9 mouse cellular contexts compared by ENCODE assay signal in the genomic region with DNA sequence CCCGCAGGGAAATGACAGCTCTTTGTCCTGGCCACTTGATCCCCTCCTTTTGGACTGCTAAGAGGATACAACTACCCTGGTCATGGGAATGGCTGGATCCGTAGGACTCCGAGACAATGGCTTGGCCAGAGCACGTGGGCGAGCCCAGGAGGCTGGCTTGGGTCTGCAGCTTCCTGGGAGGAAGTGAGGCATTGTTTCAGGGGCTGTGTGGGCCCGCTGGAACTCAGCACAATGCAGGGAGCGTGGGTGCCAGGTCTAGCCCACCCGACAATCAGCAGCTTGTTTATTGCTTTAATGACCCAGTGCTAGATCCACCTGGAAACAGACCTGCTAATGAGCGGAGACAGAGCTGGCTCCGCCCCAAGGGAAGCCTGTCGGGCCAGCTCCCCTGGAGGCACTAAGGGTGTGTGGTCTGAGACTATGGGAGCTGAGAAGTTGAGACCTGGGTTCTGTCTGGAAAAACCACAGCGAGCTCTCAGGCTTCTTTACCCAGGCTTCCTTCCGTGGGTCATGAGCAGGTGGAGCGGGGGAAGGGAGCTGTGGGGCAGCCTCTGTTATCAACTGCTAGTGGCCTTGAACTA. TPM values are rescaled to one million over a fixed set of nuclear protein-coding genes. Genes with fewer than 3 reads are reported as not detected.
DNase-seq lines count a peak whose midpoint lies in the region; ATAC-seq and TF ChIP-seq lines count a peak whose summit lies in the region.
"Had no signal": no experiment of that assay in that cellular context is flagged by ENCODE, and none has a peak within 500 bp of the region (broad histone marks: within the 10 kb centered on the region; RNA-seq: fewer than 3 reads in every experiment).

No protein-coding gene starts in this region.

- H3K9ac ChIP-seq in embryonic facial prominence, embryonic 11.5 days (replicated peaks; ENCODE audit: low read length): peak overlapping the region; percentile 30; the same call in 1 of the 2 replicates
- H3K9ac ChIP-seq in limb, embryonic 15.5 days: no peak overlapping the region

- H3K4me2 ChIP-seq in embryonic facial prominence, embryonic 11.5 days (ENCODE audit: low read depth, low read length): no peak overlapping the region
- H3K4me2 ChIP-seq in limb, embryonic 15.5 days: no peak overlapping the region

- peak overlapping the region; percentile 17 for H3K4me3 ChIP-seq in gastrocnemius, adult 2 months
- H3K4me3 ChIP-seq in embryonic facial prominence, embryonic 11.5 days (ENCODE audit: low read depth, low read length): no peak overlapping the region
- H3K4me3 ChIP-seq in limb, embryonic 15.5 days: no peak overlapping the region
- peak overlapping the region; percentile 38 for H3K4me3 ChIP-seq in small intestine, adult 2 months (ENCODE audit: low read depth, low read length)

- intact Hi-C loops in gastrocnemius, adult 2 months (cut with DNase I): loop anchor here (2.0 kb wide), 1 partner anchor 44 kb away; no protein-coding TSS in a partner anchor
- intact Hi-C loops in heart, postnatal 10 days (cut with DNase I): loop anchor here (2.0 kb wide), 1 partner anchor 44 kb away; no protein-coding TSS in a partner anchor

- peak; percentile 61 for DNase-seq in gastrocnemius, adult 2 months
- no peak for DNase-seq in gastrocnemius, postnatal 10 days
- peak; percentile 16 for DNase-seq in embryonic facial prominence, embryonic 11.5 days (ENCODE audit: low spot score)
- peak; percentile 63 to 69 for DNase-seq in heart, postnatal 10 days
- DNase-seq in layer of hippocampus, adult 8-10 months (ENCODE audit: low spot score in 2 of 2): no peak
- DNase-seq in right cerebral cortex, adult 18-20 months: no peak

- no peaks in the 10 kb centered on the region for H3K4me1 ChIP-seq in embryonic facial prominence, embryonic 11.5 days (ENCODE audit: control insufficient read depth, insufficient read depth, low read length)
- H3K4me1 ChIP-seq in limb, embryonic 15.5 days: peaks cover 7% of the 10 kb centered on the region
- H3K4me1 ChIP-seq in small intestine, adult 2 months (ENCODE audit: control insufficient read depth, insufficient read depth, insufficient read length, low read length): peaks cover 26% of the 10 kb centered on the region; the same call in 1 of the 2 replicates

- no peaks in the 10 kb centered on the region for H3K9me3 ChIP-seq in embryonic facial prominence, embryonic 11.5 days (replicated peaks; ENCODE audit: control insufficient read depth, low read length)
- no peaks in the 10 kb centered on the region for H3K9me3 ChIP-seq in limb, embryonic 15.5 days
- H3K9me3 ChIP-seq: G1E had no signal

- no peak for TF ChIP-seq CTCF in gastrocnemius, adult 2 months (IDR thresholded peaks at IDR 0.05)
- TF ChIP-seq CTCF in small intestine, adult 2 months (IDR thresholded peaks at IDR 0.05; ENCODE audit: extremely low read depth, insufficient read length, insufficient replicate concordance, low read depth, low read length): no peak

- H3K27ac ChIP-seq in gastrocnemius, adult 2 months: peak overlapping the region; percentile 75
- no peak overlapping the region for H3K27ac ChIP-seq in embryonic facial prominence, embryonic 11.5 days (replicated peaks; ENCODE audit: low read depth, low read length)
- no peak overlapping the region for H3K27ac ChIP-seq in limb, embryonic 15.5 days
- H3K27ac ChIP-seq in small intestine, adult 2 months (ENCODE audit: insufficient read depth, low read depth, low read length): no peak overlapping the region; the same call in 1 of the 2 replicates

- peak; percentile 54; the same call in 1 of the 2 replicates for ATAC-seq in embryonic facial prominence, embryonic 11.5 days (replicated peaks; ENCODE audit: insufficient number of reproducible peaks, low FRiP score, low TSS enrichment, low read depth)
- ATAC-seq in limb, embryonic 15.5 days (ENCODE audit: insufficient number of reproducible peaks, low FRiP score, low TSS enrichment, low read depth): 0 out of 2 replicates have a peak, but pooled peaks have one; percentile 19

- TF ChIP-seq POLR2A in small intestine, adult 2 months (IDR thresholded peaks at IDR 0.05; ENCODE audit: low read depth, low read length): no peak

- H3K27me3 ChIP-seq in embryonic facial prominence, embryonic 11.5 days (ENCODE audit: control insufficient read depth, insufficient read depth, low read length): no peaks in the 10 kb centered on the region
- no peaks in the 10 kb centered on the region for H3K27me3 ChIP-seq in limb, embryonic 15.5 days
- H3K27me3 ChIP-seq in small intestine, adult 2 months (ENCODE audit: control insufficient read depth, insufficient read depth, low read length): no peaks in the 10 kb centered on the region

- no peaks in the 10 kb centered on the region for H3K36me3 ChIP-seq in embryonic facial prominence, embryonic 11.5 days (replicated peaks; ENCODE audit: control insufficient read depth, insufficient read depth, low read depth, low read length)
- no peaks in the 10 kb centered on the region for H3K36me3 ChIP-seq in limb, embryonic 15.5 days
- no peaks in the 10 kb centered on the region for H3K36me3 ChIP-seq in small intestine, adult 2 months (ENCODE audit: control insufficient read depth, insufficient read depth, low read length)
- H3K36me3 ChIP-seq: G1E had no signal

- 29% methylated on average over 14 of the region's 14 CpGs for WGBS in embryonic facial prominence, embryonic 11.5 days
- WGBS in limb, embryonic 15.5 days: 19% methylated on average over 14 of the region's 14 CpGs
- WGBS in small intestine, adult 2 months: 16% methylated on average over 14 of the region's 14 CpGs

RNA-seq across cellular contexts. Expression of gene Sox13, which starts 24.3 kb away (rescaled TPM):
- 10 to 100 TPM in 1 of 2 experiments, 1 to 10 TPM in 1; 8.9 to 12.4 TPM for total RNA-seq in gastrocnemius, adult 2 months (2021)
- 10 to 100 TPM; 10.1 to 15.9 TPM for total RNA-seq in gastrocnemius, postnatal 10 days (2021)
- polyA plus RNA-seq in embryonic facial prominence, embryonic 11.5 days (2014; fragmentation: Nextera tagmentation; extraction: Ambion mirVana): 5.7 and 6.4 TPM in 2 replicates
- 10 to 100 TPM; 29.6 to 33.4 TPM for total RNA-seq in heart, postnatal 10 days (2021)
- 3.3 and 4.1 TPM in 2 replicates for polyA plus RNA-seq in limb, embryonic 15.5 days (2015; fragmentation: Nextera tagmentation; extraction: Ambion mirVana)
- polyA plus RNA-seq in small intestine, adult 2 months (2012; rRNA removed): 46.7 and 189 TPM in 2 replicates
- 10 to 100 TPM in 1 of 4 experiments, 1 to 10 TPM in 3; 9.3 to 13.7 (median 9.4) TPM for total RNA-seq in layer of hippocampus, adult 8-10 months (2022)

Comparison
In these comparisons a context has a peak if more than half of its experiments do, and no peak if none do; other contexts are left out.
1. DNase-seq: peak in gastrocnemius, adult 2 months (single experiment), embryonic facial prominence, embryonic 11.5 days (single experiment) and heart, postnatal 10 days (2 of 2); none in gastrocnemius, postnatal 10 days (single experiment), layer of hippocampus, adult 8-10 months (0 of 2) and right cerebral cortex, adult 18-20 months (single experiment).
2. H3K4me3 ChIP-seq: peak in gastrocnemius, adult 2 months (single experiment) and small intestine, adult 2 months (single experiment); none in embryonic facial prominence, embryonic 11.5 days (single experiment) and limb, embryonic 15.5 days (single experiment).